Mouse (Mus musculus) left cerebral cortex, adult 11 months (tissue): ENCODE measurements around the gene Dnhd1.

Source experiments
- DNase-seq: peaks from one replicate; pipeline ENCODE4 v3.0.0; 2022; ENCODE audit warnings: low spot score

The Dnhd1 gene

GRCm38 (mm10) chr7:105650639-105651435, at the start of gene Dnhd1:
Dnhd1 (plus strand) TSS chr7:105650827.
- DNase-seq = no peak

GRCm38 (mm10) chr7:105602860-105603623, 47.6 kb upstream of the Dnhd1 start:
- DNase-seq = no peak

GRCm38 (mm10) chr7:105608467-105608866, 42.2 kb upstream of the Dnhd1 start:
- no peak for DNase-seq

GRCm38 (mm10) chr7:105611767-105612166, 38.9 kb upstream of the Dnhd1 start:
- no peak for DNase-seq

GRCm38 (mm10) chr7:105614400-105614799, 36.2 kb upstream of the Dnhd1 start:
- DNase-seq = no peak

GRCm38 (mm10) chr7:105615720-105616119, 34.9 kb upstream of the Dnhd1 start:
- DNase-seq = no peak

- no peak for DNase-seq
Observed at GRCm38 (mm10) chr7:105616561-105616960, 34.1 kb upstream of the Dnhd1 start.

GRCm38 (mm10) chr7:105617810-105618209, 32.8 kb upstream of the Dnhd1 start:
- no peak for DNase-seq

- no peak for DNase-seq
Observed at GRCm38 (mm10) chr7:105619701-105620100, 30.9 kb upstream of the Dnhd1 start.

GRCm38 (mm10) chr7:105621053-105621452, 29.6 kb upstream of the Dnhd1 start:
- DNase-seq = no peak

GRCm38 (mm10) chr7:105621646-105622292, 28.9 kb upstream of the Dnhd1 start:
- no peak for DNase-seq

- DNase-seq = no peak
Observed at GRCm38 (mm10) chr7:105625397-105625796, 25.2 kb upstream of the Dnhd1 start.

GRCm38 (mm10) chr7:105628633-105629032, 22.0 kb upstream of the Dnhd1 start:
- DNase-seq = no peak

GRCm38 (mm10) chr7:105632551-105632972, 18.1 kb upstream of the Dnhd1 start:
- DNase-seq = no peak

- DNase-seq = peak; percentile 81
Observed at GRCm38 (mm10) chr7:105633127-105633800, 17.4 kb upstream of the Dnhd1 start, which contains the start of gene Trim3. Trim3 (minus strand) TSS chr7:105633571.

GRCm38 (mm10) chr7:105633801-105634135, 16.9 kb upstream of the Dnhd1 start:
- no peak for DNase-seq

GRCm38 (mm10) chr7:105634272-105634920, 16.2 kb upstream of the Dnhd1 start:
- no peak for DNase-seq

GRCm38 (mm10) chr7:105635726-105636125, 14.9 kb upstream of the Dnhd1 start:
- no peak for DNase-seq

GRCm38 (mm10) chr7:105638776-105639175, 11.9 kb upstream of the Dnhd1 start:
- DNase-seq = no peak

- DNase-seq = no peak
Observed at GRCm38 (mm10) chr7:105639304-105639703, 11.3 kb upstream of the Dnhd1 start.

GRCm38 (mm10) chr7:105639756-105640155, 10.9 kb upstream of the Dnhd1 start, which contains the start of gene Timm10b:
Timm10b (plus strand) TSS chr7:105640056.
- no peak for DNase-seq
